Mouse (Mus musculus) neural tube, embryonic 10.5 days (tissue): ENCODE results near the gene Stxbp1.
"Not testable (repeated sequence)": the region's sequence is repeated elsewhere in the genome, so short reads cannot be mapped to it uniquely, and the experiment has no call there.

Source experiments
- DNase-seq: peaks from one replicate; pipeline ENCODE4 v3.0.0-alpha.2; 2017; ENCODE audit warnings: low spot score; ENCODE audit errors: extremely low spot score

Stxbp1 gene

DNA sequence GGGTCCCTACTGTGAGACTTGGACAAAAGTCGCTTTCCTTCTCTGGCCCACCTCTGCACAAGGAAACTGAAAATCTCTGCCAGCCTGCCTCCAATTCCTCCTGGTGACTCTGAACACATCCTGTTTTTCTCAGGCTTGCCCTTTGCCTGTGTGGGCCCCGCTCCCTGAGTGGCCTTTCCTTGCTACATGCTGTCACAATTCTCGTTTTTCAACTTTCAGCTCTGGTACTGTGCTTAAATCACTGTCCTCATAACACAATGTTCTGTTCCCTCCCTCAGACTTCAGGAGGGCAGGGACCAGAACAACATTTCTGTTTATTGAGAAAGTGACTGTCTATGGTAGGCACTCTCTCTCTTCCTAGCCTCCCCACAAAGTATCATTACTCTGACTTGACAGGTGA is 27.0 kb upstream of the Stxbp1 start:
- no peak for DNase-seq

DNA sequence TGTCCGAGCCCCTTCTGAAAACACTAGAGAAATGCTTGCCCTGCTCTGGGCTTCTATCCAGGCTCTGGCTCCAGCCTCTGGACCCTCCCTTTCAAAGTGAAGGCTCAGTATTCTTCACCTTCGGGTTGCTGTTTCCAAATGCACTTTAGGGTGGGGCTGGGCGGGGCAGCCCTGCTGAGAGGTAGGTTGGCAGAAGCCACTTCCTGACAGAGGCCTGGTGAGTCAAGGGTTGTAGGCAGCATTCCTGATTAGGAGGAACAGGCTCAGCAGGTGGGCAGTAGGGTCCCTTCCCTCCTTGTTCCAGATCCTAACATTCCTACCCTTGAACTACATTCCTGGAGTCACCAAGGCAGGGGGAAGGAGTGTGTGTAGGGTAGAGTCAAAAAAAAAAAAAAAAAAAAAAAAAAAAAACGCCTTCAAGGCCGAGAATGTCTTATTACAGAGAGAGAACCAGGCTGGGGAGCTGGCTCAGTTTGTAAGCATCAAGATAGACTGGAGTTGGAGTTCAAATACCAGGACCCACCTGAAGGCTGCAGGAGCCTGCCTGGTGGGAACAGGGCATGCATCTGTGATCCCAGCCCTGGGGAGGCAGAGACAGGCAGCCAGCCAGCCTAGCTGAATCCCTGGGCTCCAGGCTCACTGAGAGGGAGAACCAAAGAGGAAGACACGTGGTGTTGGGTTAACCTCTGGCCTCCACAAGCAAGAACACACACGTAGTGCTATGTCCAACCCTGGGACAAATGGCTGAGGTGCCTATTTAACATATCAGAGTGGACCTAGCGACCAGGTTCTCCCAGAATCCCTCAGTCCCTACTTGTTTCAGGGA is 23.4 kb upstream of the Stxbp1 start:
- no peak for DNase-seq

DNA sequence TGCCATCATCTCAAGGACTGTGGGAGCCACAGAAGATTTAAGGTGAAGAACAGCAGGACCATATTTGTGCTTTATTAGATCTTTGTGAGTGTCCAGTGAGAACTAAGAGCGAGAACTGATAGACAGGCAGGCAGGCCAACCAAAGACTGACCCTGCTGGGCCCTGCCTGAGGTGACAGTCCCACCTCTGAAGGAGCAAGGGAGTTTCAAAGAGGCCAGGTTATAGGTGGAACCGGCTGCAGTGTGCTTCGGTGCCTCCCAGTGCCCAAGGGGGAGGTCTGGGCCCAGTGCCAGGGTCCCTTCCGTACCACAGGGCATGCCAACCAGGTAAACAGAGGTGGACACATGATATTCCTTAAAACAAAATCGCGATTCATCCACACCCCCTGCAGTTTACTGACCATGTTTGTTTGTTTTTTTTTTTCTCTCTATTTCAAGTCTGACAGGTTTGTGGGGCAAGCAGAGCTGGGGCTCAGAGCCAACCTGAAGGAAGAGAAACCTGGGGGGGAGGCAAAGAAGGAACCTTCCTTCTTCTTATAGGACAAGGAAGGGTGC is 22.8 kb upstream of the Stxbp1 start:
- DNase-seq, result no peak

DNA sequence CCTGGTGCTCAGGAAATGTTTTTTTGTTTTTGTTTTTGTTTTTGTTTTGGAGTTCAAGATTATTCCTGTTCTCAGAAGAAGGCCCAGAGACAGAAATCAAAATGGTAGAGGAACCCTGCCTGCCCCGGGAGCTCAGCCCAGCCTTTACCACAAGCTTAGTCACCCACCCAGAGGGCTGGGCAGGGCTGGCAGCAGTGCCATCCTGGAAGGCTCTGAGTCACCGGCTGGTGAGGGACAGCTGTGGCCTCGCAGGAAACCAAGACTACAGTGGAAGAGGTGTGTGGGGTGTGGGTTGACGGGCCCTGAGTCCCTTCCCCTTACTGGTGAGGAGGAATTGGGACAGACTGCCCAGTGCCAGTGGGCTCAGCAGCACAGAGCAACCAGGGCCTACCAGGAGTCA is 20.3 kb upstream of the Stxbp1 start:
- DNase-seq, result no peak

DNA sequence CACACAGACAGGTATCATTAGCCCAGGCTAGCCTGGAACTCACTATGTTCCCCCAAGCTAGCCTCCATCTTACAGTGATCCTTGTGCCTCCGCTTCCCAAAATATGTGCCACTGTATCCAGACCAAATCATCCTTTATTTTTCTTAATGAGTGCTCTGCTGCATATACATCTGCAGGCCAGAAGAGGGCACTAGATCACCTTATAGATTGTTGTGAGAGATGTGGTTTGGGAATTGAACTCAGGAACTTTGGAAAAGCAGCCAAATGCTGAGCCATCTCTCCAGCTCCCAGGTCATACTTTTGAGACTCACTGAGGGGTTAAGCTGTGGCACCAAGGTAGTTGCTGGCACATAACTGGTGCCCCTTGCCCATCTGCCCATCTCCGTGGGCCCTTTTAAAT is 17.7 kb upstream of the Stxbp1 start:
- DNase-seq, result no peak

DNA sequence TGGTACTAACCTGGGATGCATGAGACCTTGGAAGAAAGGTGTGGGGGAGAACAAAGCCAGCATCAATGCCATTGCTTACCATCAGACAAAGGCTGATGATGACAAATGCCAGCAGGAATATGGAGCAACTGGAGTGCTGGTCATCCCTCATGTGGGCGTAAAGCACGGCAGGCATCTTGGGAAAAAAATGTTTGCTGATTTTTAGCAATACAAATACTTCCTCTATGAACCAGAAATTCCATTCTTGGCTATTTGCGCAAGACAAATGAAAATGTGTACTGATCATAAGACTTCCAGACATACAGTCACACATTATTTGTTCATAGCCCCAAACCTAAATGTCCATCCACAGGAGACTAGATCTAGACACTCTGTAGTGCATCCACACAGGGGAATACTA is 16.3 kb upstream of the Stxbp1 start:
- no peak for DNase-seq

DNA sequence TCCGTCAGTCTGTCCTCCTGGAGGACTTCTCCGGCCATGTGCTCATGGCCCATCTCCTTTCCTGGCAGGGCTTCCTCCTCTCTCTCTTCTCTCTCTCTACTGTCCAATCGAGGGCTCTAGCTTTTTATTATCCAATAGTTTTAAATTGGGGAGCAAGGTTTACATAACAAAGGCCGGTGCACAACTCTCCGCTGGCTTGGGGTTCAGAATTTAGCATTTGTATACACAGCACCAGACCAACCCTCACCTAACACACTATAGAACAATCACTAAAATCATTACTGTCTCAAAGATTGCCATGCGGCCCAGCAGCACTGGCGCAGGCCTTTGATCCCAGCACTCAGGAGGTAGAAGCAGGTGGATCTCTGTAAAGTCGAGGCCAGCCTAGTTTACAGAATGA is 13.8 kb upstream of the Stxbp1 start:
- no peak for DNase-seq

DNA sequence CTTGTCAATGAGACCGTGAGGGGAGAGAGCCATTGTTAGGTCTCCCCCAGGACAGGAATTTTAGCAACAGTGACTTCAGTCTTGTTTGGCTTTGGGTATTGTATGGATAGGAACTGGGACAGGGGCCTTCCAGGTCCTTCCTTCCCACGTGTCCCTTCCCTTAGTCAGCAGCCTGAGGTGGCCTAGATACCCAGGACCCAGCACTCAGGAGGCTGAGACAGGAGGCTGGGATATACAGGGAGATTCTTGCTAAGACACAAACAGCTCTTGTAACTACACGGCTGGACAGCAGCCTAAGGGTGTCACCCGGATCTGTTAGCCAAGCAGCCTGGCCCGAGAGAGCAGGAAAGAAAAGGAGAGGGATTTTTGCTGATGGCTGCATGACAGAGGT is 12.6 kb upstream of the Stxbp1 start:
- no peak for DNase-seq

DNA sequence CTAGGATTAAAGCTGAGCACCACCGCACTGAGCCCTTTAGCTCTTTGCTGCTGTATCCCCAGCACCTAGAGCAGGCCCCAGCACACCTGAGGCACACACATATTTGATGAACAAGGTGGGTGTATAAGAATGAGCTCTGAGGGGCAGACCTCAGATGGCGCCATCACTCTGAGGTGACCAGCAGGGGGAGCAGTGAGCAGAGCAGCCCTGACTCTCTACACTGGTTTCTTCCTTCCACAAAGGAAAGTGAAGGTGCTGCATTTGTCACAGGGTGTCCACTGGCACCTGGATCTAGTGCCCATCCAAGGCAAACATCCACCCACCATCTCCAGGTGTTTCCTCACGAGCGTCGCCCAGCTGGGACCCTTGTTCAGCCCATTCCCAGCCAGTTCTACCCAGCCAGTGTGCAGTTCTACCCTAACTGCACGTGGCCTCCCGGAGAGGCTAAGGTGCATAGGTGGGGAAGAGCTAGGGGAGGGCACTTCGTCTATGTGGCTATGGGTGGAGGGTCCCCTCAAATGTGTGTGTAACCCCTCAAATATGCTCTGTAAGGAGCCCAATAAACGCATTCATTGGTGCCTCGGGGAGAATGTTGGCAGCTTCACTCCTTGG is 12.1 kb upstream of the Stxbp1 start:
- DNase-seq, result peak; percentile 67

DNA sequence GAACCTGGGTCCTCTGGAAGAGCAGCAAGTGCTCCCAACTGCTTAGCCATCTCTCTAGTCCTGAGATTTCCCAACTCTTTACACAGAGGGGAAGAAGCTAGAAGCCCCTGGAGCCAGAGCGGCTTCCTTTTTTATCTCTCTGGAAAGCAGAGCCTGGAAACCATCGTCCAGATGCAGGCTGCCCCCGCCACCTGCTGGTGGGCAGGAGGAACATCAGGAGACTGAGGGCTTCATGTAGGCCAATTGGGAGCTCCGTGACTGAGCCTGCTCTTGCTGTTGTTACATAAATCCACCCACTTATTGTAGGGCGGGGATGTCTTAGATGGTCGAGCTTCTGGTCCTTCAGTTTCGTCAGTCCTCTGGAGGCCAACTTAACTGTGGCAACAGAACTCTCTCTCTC is 10.5 kb upstream of the Stxbp1 start:
- peak; percentile 84 for DNase-seq

DNA sequence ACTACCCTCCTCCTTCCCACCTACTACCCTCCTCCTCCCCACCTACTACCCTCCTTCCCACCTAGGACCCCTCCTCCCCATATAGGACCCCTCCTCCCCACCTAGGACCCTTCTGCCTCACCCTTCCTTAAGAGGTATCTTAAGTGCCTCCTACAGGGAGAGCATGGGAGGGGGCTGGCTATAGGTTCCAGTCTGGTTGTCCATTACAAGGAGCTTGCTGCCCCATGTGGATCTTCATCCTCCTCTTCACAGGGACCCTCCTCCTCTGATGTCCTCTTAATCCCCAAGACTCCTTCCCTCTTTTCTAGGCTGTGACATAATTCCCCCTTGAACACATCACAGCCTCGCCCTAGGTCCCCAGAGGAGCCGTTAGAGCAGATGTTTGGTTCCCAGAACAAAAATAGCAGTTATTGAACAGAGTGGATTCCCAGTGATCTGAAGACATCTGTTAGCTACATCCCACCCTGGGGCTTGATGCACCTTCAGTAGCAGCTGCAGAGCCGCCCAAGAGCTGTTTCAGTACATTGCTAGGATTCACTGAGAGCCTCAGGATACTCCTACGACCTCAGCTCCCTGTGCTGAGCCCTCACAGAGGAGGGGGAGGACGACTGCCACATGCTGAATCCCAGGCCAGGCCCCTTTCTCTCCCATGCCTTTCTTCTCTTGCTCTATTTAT is 8.9 kb upstream of the Stxbp1 start:
- DNase-seq, result no peak

DNA sequence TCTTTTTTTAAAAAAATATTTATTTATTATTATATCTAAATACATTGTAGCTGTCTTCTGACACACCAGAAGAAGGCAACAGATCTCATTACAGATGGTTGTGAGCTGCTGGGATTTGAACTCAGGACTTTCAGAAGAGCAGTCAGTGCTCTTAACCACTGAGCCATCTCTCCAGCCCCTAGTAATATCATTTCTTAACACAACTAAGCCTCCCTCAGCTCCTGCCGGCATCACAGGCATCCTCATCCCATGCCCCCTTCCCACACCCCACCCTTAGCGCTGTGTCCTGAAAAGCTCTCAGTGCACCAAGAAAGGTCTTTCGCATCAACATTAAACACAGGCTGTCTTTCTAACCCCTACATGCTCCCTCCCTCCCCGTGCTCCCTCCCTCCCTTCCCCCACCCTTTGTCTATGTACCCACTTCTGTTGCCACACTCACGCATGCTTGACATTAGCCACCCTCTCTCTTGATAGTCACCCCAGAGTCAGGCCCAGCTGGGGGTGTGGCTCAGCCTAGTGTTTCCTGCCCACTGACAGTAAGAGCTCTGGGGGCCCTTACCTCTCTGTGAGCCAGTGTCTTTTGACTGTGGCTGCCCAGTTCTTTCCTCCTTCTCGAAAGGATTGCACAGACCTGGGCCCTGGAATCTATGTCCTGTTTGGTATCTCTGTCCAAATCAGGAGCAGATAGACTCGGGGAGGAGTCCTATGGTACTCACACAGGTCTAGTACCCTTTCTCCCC is 8.2 kb upstream of the Stxbp1 start:
- no peak for DNase-seq

DNA sequence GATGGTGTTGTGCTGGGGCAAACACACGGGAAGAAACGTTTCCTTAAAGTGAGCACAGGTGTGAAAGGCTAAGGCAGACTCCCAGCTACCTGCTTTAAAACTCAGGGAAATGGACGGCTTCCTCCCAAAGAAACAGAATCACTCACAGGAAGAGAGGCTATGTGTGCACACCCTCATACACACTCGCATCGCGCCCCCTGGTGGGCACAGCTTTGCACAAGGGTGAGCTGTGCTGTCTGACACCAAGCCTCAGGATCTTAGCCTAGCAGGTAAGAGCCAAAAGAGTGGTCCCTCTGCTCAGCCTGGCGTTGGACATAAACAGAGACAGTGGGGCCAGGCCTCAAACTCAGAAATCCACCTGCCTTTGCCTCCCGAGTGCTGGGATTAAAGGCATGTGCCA is 7.2 kb upstream of the Stxbp1 start:
- DNase-seq, result peak; percentile 91

DNA sequence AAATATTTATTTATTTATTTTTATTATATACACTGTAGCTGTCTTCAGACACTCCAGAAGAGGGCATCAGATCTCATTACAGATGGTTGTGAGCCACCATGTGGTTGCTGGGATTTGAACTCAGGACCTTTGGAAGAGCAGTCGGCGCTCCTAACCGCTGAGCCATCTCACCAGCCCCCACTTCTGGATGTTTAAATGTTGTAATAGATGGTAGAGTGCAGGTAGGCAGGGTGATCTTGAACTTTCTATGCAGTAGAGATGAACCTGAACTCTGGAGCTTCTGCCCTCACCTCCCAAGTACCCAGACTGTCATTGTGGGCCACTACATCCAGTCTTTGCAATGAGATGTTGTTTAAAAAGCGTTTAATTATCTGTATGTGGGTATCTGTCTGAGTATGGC is 6.7 kb upstream of the Stxbp1 start:
- not testable (repeated sequence) for DNase-seq

DNA sequence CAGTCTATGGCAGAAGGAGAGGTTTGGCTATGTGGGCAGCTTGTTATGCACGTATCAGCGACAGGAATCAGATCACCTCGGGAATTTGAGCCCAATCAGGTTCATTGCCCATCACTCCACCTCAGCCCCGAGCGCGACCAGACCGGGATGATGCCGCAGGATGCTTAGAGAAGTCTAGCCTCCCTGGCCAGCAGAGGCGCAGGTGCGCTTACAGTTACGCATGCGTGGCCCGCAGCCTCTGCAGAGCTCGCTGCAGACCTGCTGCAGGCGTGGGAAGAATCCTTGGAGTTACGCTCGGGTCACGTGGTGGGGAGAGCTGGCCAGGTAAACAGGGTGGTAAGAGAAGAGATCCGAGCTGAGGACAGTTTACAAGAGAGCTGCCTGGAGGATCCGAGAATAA is 5.1 kb upstream of the Stxbp1 start:
- DNase-seq, result no peak

DNA sequence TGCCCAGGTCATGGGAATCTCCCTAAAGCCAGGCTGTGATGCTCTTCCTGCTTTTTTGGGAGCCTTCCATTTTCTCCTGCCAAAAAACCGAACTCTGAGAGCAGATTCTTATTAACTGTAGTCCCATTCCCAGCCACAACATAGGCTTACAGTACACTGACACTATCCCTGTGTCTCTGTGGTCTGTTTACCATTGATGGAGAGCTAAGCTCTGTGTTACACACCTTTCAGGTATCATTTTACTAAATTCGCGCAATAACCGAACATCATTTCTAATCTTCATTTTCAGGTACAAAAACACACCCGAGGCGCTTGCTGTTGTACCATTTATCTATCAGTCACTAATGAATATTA is 400 bp upstream of the Stxbp1 start:
- DNase-seq, result no peak

DNA sequence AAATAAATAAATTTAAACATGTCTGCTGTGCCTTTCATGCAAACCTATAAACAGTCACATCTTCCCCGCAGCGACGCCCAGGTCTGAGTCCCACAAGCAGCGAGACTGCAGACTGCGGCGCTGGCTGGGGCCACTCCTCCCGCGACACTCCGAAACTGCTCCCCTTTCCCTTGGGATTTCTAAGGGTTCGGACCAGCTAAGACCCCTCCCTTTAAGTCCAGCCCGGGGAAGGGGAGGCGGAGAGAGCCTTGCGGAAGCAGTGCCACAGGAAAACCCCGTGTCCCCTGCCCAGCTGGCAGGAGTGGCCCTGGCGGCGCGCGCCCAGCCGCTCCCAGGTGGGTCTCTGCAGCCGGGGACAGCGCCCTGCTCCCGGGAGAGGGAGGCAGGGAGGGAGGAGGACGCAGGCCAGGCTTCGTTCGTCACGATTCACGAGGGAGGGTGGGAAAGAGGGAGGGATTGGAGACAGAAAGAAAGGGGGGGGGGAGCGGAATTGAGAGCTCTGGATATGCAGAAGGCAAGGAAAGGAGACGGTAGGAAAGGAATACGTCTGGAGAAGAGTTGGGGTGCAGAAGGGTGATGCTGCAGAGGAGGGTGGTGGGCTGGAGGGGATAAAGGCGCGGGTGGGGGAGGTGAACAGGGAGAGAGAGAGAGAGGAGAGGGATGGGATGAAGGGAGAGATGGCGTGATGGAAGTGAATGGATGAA is 792 bp downstream of the Stxbp1 start:
- DNase-seq, result peak; percentile 65

DNA sequence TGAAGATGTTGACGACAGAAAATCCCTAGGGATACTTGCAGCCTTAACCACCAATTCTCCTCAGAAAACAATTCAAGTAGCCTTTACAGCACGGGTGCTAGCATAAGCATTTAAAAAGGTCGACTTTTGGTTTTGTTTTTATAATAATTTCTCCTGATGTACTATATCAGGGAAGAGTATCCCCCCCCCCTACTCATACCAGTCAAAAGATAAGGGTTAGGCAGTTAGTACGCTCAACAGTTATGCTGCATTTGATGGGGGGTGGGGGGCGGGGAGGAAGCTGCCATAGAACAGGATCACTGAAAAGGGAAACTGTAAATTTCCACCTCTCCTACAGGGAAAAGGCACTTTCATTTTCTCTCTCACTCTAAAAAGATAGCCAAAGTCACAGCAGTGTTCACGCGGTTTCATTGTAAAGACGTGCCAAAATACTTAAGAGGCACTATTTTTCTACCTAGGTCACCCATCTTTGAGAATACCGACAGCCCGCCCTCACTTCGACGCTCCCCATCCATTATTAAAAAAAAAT is 1.4 kb downstream of the Stxbp1 start:
- no peak for DNase-seq

DNA sequence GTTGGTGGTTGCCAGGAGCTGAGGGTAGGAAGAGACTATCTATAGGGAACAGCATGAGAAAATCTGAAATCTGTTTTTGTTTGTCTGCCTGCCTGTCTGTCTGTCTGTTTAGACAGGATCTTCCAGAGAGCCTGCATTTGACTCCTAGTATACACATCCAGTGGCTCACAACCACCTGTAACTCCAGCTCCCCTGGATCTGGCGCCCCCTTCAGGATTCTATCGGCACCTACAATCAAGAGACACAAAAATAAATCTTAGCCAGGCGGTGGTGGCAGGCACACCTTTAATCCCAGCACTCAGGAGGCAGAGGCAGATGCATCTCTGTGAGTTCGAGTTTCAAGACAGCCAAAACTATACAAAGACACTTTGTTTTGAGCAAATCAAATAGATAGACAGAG is 4.5 kb downstream of the Stxbp1 start:
- no peak for DNase-seq

DNA sequence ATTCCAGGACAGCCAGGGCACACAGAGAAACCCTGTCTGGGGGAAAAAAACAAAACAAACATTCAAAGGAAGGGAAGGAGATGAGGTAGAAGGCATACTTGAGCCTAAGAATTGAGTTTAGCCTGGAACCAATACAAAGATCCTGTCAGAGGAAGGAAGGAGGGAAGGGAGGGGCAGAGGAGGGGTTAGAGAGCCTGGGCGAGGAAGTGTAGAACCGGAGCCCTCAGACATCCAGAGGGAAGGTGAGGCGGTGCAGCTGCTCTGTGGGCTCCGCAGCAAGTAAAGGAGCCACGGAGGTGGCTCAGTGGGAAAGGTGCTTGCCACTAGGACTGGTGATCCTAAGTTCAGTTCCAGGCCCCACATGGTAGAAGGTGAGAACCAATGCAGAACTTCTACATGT is 5.9 kb downstream of the Stxbp1 start:
- no peak for DNase-seq

DNA sequence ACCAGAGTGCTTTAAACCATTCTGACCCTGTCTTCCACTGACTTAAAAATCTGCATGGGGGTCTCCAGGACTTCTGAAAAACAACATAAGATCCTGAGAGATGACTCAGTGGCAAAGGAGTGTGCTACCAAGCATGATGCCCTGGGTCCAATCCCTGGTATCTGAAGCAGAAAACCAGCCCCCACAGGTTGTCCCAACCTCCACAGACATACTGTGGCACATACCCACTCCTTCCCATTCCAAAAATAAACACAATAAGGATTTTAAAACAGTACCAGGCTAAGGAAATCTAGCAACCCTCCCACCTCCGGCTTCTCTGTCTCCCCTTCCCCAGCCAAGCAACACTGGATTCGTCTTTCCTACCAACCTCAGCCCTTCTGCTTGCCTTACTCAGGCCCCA is 7.8 kb downstream of the Stxbp1 start:
- no peak for DNase-seq
